Mouse (Mus musculus) gastrocnemius, postnatal 10 days (tissue): Measurements from ENCODE around the gene Ptges3. TPM values are rescaled to one million over a fixed set of nuclear protein-coding genes. Genes with fewer than 3 reads are reported as not detected.
"Not testable (repeated sequence)": the region's sequence is repeated elsewhere in the genome, so short reads cannot be mapped to it uniquely, and the experiment has no call there.

ENCODE experiments used
- DNase-seq: peaks from one replicate; pipeline ENCODE4 v3.0.0; 2021; ENCODE audit warnings: mixed read lengths
- long read RNA-seq, 2 experiments: library from polyadenylated mRNA; stranded (forward); transcript quantifications; one replicate each; pipeline ENCODE4 v2.0.0; 2021
- total RNA-seq, 2 experiments: library from RNA; stranded (reverse); gene quantifications; 2 replicates each; pipeline ENCODE4 v1.2.3; 2021

Gene Ptges3
- total RNA-seq: 10 to 100 TPM; 76.1 to 84.5 TPM
- long read RNA-seq, experiment 1, transcript Ptges3-201 (8 exons, 2,000 nt): major isoform, 80 of 88 reads
- long read RNA-seq, experiment 1, partial matches to known transcripts: 0 of 88 reads
- long read RNA-seq, experiment 1, other reads (novel, unspliced or antisense): 8 of 88 reads
- long read RNA-seq, experiment 2, transcript Ptges3-201 (8 exons, 2,000 nt): major isoform, 52 of 63 reads
- long read RNA-seq, experiment 2, partial matches to known transcripts: 2 of 63 reads
- long read RNA-seq, experiment 2, other reads (novel, unspliced or antisense): 8 of 63 reads

GRCm38 (mm10) chr10:128058601-128059151 is at the start of gene Ptges3:
Gene Ptges3 (plus strand): TSS chr10:128058954.
- DNase-seq: peak; percentile 99

- no peak for DNase-seq
Observed at GRCm38 (mm10) chr10:128009735-128010134, 49.0 kb upstream of the Ptges3 start.

- DNase-seq: peak; percentile 65
Observed at GRCm38 (mm10) chr10:128015068-128015934, 43.5 kb upstream of the Ptges3 start, which contains the start of gene Prim1. Gene Prim1 (plus strand): TSS chr10:128015168.

GRCm38 (mm10) chr10:128022196-128022595 is 36.6 kb upstream of the Ptges3 start:
- no peak for DNase-seq

GRCm38 (mm10) chr10:128023496-128023895 is 35.3 kb upstream of the Ptges3 start:
- DNase-seq: no peak

GRCm38 (mm10) chr10:128029931-128030330 is 28.8 kb upstream of the Ptges3 start:
- DNase-seq: no peak

DNA sequence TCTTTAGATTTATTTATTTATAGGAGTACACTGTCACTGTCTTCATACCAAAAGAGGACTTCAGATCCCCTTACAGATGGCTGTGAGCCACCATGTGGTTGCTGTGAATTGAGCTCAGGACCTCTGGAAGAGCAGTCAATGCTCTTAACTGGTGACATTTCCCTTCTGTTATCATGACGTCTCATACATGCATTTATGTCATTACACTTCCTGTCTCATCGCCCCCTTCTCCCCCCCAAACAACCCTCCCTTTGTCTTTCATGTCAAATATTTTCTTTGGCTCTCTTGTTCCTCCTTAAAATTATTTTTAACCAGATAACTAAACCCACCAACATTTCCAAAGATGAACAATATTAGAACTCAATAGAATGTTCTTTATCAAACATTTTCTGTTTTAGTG is 27.9 kb upstream of the Ptges3 start:
- no peak for DNase-seq

GRCm38 (mm10) chr10:128036746-128037425 is 21.9 kb upstream of the Ptges3 start:
- peak; percentile 54 for DNase-seq

DNA sequence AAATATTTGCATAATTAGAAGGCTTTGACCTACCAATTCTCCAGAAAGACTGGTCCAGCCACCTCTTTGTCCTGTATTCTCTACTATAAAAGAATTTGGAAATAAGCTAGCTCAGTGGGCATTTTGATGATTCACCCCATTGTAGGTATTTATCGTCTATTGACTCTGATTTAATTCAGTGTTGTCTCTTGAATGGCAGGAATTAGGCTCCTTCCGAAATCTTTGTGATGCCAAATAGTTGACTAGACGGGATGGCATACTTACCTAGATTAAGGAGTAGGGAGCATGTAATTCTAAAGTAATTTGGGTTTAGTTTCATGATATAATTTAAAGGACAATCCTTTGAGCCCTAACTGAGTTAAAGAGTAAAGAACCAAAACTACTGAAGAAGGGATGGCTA is 20.8 kb upstream of the Ptges3 start:
- DNase-seq: no peak

GRCm38 (mm10) chr10:128039167-128039566 is 19.6 kb upstream of the Ptges3 start:
- no peak for DNase-seq

DNA sequence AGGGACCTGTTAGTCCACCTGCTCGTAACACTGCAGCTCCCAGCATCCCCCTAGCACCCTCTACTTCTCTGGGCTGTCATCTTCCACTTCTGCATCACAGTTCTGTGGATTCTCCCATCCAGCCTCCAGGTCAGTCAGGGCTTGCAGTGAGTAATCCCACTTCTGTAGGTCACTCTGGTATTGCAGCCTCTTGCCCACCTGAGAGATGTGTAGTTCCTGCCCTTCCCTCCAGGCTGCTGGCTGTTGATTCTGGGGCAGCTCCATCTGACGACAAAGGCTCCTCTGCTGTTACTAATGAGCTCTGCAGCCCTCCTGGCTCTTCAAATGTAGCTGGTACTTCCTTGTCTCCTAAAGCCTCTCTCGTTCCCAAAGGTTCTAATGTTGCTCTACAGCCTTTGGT is 18.9 kb upstream of the Ptges3 start:
- no peak for DNase-seq

DNA sequence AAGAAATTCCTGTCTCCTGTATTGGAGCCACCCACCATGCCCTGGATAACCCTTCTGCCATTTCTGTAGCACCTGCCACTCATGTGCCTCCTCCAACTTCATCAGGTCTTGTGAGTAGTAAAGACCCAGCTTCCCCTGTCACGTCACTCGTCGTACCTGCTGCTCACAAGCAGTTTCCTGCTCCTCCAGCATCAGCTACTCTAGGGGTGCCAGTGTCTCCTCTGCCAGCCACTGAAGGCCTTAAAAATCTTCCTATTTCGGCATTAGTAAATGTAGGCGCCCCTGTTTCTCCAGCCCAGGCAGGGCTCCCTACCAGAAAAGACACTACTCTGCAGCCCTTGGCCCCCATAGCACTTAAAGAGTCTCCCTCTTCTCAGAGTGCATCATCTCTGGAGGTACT is 18.5 kb upstream of the Ptges3 start:
- no peak for DNase-seq

DNA sequence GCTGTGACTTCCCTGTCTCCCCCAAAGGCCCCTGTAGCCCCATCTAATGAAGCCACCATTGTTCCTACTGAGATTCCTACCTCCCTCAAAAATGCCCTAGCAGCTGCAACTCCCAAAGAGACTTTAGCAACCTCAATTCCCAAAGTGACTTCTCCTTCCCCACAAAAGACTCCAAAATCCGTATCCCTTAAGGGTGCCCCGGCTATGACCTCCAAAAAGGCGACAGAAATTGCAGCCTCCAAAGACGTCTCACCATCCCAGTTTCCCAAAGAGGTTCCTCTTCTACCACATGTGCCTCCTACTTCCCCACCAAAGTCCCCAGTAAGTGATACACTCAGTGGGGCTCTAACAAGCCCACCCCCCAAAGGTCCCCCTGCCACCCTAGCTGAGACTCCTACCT is 17.1 kb upstream of the Ptges3 start:
- no peak for DNase-seq

GRCm38 (mm10) chr10:128042466-128042865 is 16.3 kb upstream of the Ptges3 start:
- no peak for DNase-seq

DNA sequence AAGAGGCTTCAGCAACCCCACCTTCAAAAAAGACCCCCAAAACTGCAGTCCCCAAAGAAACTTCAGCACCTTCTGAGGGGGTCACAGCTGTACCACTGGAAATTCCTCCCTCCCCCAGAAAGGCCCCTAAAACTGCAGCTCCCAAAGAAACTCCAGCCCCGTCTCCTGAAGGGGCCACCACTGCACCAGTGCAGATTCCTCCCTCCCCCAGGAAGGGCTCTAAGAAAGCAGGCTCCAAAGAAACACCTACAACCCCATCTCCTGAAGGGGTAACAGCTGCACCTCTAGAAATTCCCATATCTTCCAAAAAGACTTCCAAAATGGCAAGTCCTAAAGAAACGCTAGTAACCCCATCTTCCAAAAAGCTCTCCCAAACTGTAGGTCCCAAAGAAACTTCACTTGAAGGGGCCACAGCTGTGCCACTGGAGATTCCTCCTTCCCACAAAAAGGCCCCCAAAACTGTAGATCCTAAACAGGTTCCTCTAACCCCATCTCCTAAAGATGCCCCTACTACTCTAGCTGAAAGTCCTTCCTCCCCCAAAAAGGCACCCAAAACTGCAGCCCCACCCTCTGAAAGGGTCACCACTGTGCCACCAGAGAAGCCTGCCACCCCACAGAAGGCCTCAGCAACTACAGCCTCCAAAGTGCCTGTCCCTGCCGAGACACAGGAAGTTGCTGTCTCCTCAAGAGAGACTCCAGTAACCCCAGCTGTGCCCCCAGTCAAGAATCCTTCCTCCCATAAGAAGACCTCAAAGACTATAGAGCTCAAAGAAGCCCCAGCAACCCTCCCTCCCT is 15.5 kb upstream of the Ptges3 start:
- no peak for DNase-seq

- DNase-seq: no peak
Observed at GRCm38 (mm10) chr10:128048157-128048556, 10.6 kb upstream of the Ptges3 start.

DNA sequence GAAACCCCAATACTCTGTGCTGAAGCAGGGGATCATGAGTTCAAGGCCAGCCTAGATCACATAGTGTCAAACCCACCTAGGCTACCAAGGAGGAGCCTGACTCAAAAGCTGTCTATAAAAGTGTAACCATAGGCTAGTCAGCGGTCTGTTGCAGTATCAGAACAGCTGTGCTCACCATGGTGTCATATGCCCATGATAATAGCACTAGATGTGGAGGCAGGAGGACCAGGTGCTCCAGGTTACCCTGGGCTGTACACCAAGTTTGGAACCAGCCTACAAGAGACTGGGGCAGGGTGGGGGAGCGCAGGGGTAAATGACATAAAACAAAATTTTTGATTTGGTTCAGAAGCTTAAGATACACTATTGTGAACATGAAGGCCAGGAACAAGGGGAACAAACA is 9.0 kb upstream of the Ptges3 start:
- no peak for DNase-seq

- DNase-seq: no peak
Observed at GRCm38 (mm10) chr10:128050355-128050754, 8.4 kb upstream of the Ptges3 start.

GRCm38 (mm10) chr10:128051589-128051988 is 7.2 kb upstream of the Ptges3 start:
- DNase-seq: no peak

GRCm38 (mm10) chr10:128052136-128052535 is 6.6 kb upstream of the Ptges3 start:
- not testable (repeated sequence) for DNase-seq

DNA sequence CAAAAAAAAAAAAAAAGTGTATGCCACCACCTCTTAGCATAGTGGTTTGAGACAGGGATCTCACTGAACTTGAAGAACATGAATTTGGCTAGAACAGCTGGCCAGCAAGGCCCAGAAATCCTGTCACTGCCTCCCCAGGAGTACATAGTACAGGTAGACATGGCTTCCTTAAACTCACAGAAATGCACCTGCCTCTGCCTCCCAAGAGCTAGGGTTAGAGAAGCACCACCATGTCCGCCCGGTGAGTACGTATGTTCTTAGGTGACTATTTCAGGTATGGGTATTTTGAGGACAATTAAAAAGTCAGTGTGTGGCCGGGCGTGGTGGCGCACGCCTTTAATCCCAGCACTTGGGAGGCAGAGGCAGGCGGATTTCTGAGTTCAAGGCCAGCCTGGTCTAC is 5.8 kb upstream of the Ptges3 start:
- no peak for DNase-seq

DNA sequence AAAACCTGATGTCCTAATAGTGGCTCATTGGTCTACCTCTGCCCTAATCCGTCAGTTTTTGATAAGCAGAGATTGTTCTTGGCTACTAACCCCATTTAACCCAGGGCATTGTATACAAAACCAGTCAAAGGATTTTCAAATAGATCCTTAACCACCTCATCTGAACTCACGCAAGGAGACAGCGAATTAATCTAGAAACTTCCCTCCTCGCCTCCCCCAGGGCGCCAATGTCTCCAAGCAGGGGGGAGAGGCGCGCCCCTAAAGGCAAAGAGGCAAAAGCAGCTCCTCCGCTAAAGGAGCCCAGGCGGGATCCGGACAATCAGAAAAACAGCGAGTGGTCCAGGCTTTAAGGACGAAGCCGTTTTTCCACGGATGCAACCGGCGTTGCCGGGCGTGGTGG is 570 bp upstream of the Ptges3 start:
- DNase-seq: no peak
